8 mouse cellular contexts compared by ENCODE assay signal in the genomic region with DNA sequence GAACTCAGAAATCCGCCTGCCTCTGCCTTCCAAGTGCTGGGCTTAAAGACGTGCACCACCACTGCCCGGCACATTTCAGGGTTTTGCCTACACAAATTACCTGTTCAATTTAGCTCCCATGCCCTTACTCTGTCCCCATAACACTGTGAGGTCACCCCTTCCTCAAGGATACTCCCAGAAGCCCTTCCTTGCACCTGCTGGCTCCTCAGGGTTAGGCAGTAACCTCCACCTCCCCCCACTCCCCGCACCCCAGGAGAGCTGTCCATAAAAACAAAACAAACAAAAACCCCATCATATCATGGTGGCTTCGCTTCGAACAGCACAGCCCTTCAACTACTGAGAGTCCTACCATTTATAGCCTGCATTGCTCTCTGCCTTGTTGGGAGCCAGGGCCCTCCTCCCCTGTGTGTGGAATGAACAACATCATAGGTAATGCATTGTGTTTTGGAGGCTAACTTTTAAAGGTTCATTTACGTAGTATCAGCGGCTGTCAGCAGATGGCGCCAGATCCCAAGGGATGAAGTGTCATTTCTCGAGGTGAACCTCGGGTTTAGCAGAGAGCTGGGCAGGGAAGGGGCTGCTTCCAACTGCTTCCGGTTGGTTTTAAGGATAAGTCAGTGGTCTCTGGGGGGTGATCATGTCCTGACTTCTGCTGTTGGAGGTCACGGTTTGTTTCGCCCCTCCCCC. TPM values are rescaled to one million over a fixed set of nuclear protein-coding genes. Genes with fewer than 3 reads are reported as not detected.
A peak's percentile ranks its signal among the peaks of the same experiment; 100 is the strongest.
DNase-seq lines count a peak whose midpoint lies in the region; ATAC-seq lines count a peak whose summit lies in the region.

No protein-coding gene starts in this region.

- peak; percentile 88 for DNase-seq in MN1 (ENCODE audit: low spot score)
- peak; percentile 61 to 78 for DNase-seq in cerebellum, adult 18-20 months
- peak; percentile 86 for DNase-seq in heart, postnatal 4 days
- peak; percentile 86 for DNase-seq in layer of hippocampus, postnatal 10 days (ENCODE audit: low spot score in 2 of 2)
- peak; percentile 84 for DNase-seq in lung, postnatal 10 days
- DNase-seq in retina, adult 2 months (ENCODE audit: low read depth, low spot score), result peak; percentile 45
- peak; percentile 70 for DNase-seq in thymus, postnatal 25 days

- no peaks in the 10 kb centered on the region for H3K36me3 ChIP-seq in forebrain, embryonic 15.5 days

- H3K4me1 ChIP-seq in forebrain, embryonic 15.5 days, result no peaks in the 10 kb centered on the region

- H3K27me3 ChIP-seq in forebrain, embryonic 15.5 days, result peaks cover 11% of the 10 kb centered on the region

- H3K9me3 ChIP-seq in forebrain, embryonic 15.5 days, result no peaks in the 10 kb centered on the region

- ATAC-seq in forebrain, embryonic 15.5 days (replicated peaks), result peak; percentile 55; the same call in 1 of the 2 replicates

- H3K4me2 ChIP-seq in forebrain, embryonic 15.5 days (replicated peaks), result peak overlapping the region; percentile 16; the same call in 1 of the 2 replicates

- 27% methylated on average over 14 of the region's 14 CpGs for WGBS in forebrain, embryonic 15.5 days

- H3K9ac ChIP-seq in forebrain, embryonic 15.5 days (replicated peaks), result no peak overlapping the region

- no peak overlapping the region for H3K27ac ChIP-seq in forebrain, embryonic 15.5 days (replicated peaks)

- peak overlapping the region; percentile 12; the same call in 1 of the 2 replicates for H3K4me3 ChIP-seq in forebrain, embryonic 15.5 days

RNA-seq across cellular contexts. Expression of a gene that starts 42.8 kb away (rescaled TPM):
- 123 and 124 TPM in 2 replicates for polyA plus RNA-seq in forebrain, embryonic 15.5 days (2015; fragmentation: Nextera tagmentation; extraction: Ambion mirVana)
- total RNA-seq in heart, postnatal 4 days (2021), result 10 to 100 TPM; 29.2 to 29.5 TPM
- 10 to 100 TPM; 29.0 to 33.9 TPM for total RNA-seq in layer of hippocampus, postnatal 10 days (2021)

RNA-seq across cellular contexts. Expression of a gene that starts 58.0 kb away (rescaled TPM):
- polyA plus RNA-seq in forebrain, embryonic 15.5 days (2015; fragmentation: Nextera tagmentation; extraction: Ambion mirVana), result 28.7 and 32.7 TPM in 2 replicates
- 10 to 100 TPM; 13.3 to 15.7 TPM for total RNA-seq in heart, postnatal 4 days (2021)
- total RNA-seq in layer of hippocampus, postnatal 10 days (2021), result 10 to 100 TPM; 15.5 to 17.8 TPM
